Mouse (Mus musculus) MEL (cell line): ENCODE results near the gene Irf4. TPM values are rescaled to one million over a fixed set of nuclear protein-coding genes. Genes with fewer than 3 reads are reported as not detected.

Experiments used
- DNase-seq: peaks from one replicate; pipeline ENCODE4 v3.0.0; 2011; ENCODE audit warnings: low read depth, low spot score
- H3K27ac ChIP-seq: 2 replicates; pipeline ENCODE4 v1.5.1; 2012; ENCODE audit warnings: low read depth, mild to moderate bottlenecking, control low read depth, low read length, moderate library complexity; ENCODE audit not compliant: control insufficient read depth
- H3K27me3 ChIP-seq, 2 experiments: fragments of 150-350 bp in 1 of 2; sonication (generic) in 1 of 2; 2 replicates each; pipeline ENCODE4 v1.6.1; 2012; ENCODE audit warnings: low read length in 2 of 2, mild to moderate bottlenecking in 2 of 2, improper control_type of control experiment in 1 of 2, moderate library complexity in 1 of 2; ENCODE audit not compliant: insufficient read depth in 2 of 2, control insufficient read depth in 1 of 2
- H3K36me3 ChIP-seq, 2 experiments: 2 replicates each; pipeline ENCODE4 v1.6.1; 2012 to 2014; ENCODE audit warnings: low read length in 2 of 2, improper control_type of control experiment in 1 of 2, inconsistent platforms in 1 of 2, mild to moderate bottlenecking in 1 of 2; ENCODE audit not compliant: insufficient read depth in 2 of 2, control insufficient read depth in 1 of 2
- H3K4me1 ChIP-seq, 2 experiments: fragments of 150-350 bp in 1 of 2; sonication (generic) in 1 of 2; 2 replicates each; pipeline ENCODE4 v1.6.1; 2012; ENCODE audit warnings: low read length in 2 of 2, improper control_type of control experiment in 1 of 2, mild to moderate bottlenecking in 1 of 2; ENCODE audit not compliant: insufficient read depth in 2 of 2, control insufficient read depth in 1 of 2
- H3K4me3 ChIP-seq, 2 experiments: fragments of 150-350 bp in 1 of 2; sonication (generic) in 1 of 2; 2 replicates each; pipeline ENCODE4 v1.5.1; 2012; ENCODE audit warnings: low read depth in 2 of 2, low read length in 2 of 2, mild to moderate bottlenecking in 2 of 2, moderate library complexity in 2 of 2, control low read depth in 1 of 2, improper control_type of control experiment in 1 of 2; ENCODE audit not compliant: control insufficient read depth in 1 of 2, insufficient read depth in 1 of 2
- H3K79me2 ChIP-seq: 2 replicates; pipeline ENCODE4 v1.6.1; 2012; ENCODE audit warnings: mild to moderate bottlenecking, low read length, moderate library complexity; ENCODE audit not compliant: control insufficient read depth, poor library complexity, insufficient read depth
- H3K9ac ChIP-seq: 2 replicates; pipeline ENCODE4 v1.6.1; 2012; ENCODE audit warnings: low read depth, mild to moderate bottlenecking, control low read depth, low read length, moderate library complexity; ENCODE audit not compliant: control insufficient read depth, poor library complexity, severe bottlenecking
- H3K9me3 ChIP-seq: fragments of 150-350 bp; sonication (generic); replicated peaks from 2 replicates; pipeline ENCODE4 v1.6.1; 2012; ENCODE audit warnings: mild to moderate bottlenecking, low read length, improper control_type of control experiment, moderate library complexity; ENCODE audit not compliant: insufficient read depth
- BHLHE40 ChIP-seq: IDR thresholded peaks from 2 replicates; pipeline ENCODE4 v1.6.1; 2012; ENCODE audit warnings: low read depth, mild to moderate bottlenecking, inconsistent platforms, low read length, improper control_type of control experiment, borderline replicate concordance
- CTCF ChIP-seq, 3 experiments: IDR thresholded peaks in 2 of 3; conservative IDR thresholded peaks in 1 of 3; 2 replicates each; pipeline ENCODE4 v1.5.1; 2011 to 2012; ENCODE audit warnings: low read length in 3 of 3, low read depth in 2 of 3, mild to moderate bottlenecking in 2 of 3, improper control_type of control experiment in 1 of 3, inconsistent platforms in 1 of 3, mixed read lengths in 1 of 3, moderate library complexity in 1 of 3; ENCODE audit not compliant: control insufficient read depth in 1 of 3, insufficient read depth in 1 of 3, poor library complexity in 1 of 3, severe bottlenecking in 1 of 3
- E2F4 ChIP-seq: IDR thresholded peaks from 2 replicates; pipeline ENCODE4 v1.6.1; 2011; ENCODE audit warnings: low read depth, low read length, improper control_type of control experiment, borderline replicate concordance
- EP300 ChIP-seq, 2 experiments: IDR thresholded peaks; 2 replicates each; pipeline ENCODE4 v1.6.1; 2011; ENCODE audit warnings: improper control_type of control experiment in 2 of 2, low read length in 2 of 2, low read depth in 1 of 2, mild to moderate bottlenecking in 1 of 2
- ETS1 ChIP-seq: IDR thresholded peaks from 2 replicates; pipeline ENCODE4 v1.6.1; 2012; ENCODE audit warnings: low read depth, mild to moderate bottlenecking, inconsistent platforms, low read length, improper control_type of control experiment, moderate library complexity
- KAT2A ChIP-seq: conservative IDR thresholded peaks from 2 replicates; pipeline ENCODE4 v1.6.1; 2012; ENCODE audit warnings: low read depth, low read length, improper control_type of control experiment, inconsistent platforms
- MAFK ChIP-seq: IDR thresholded peaks from 2 replicates; pipeline ENCODE4 v1.6.1; 2011; ENCODE audit warnings: low read depth, mild to moderate bottlenecking, low read length, improper control_type of control experiment, borderline replicate concordance
- MAX ChIP-seq: IDR thresholded peaks from 2 replicates; pipeline ENCODE4 v1.6.1; 2011; ENCODE audit warnings: low read length, improper control_type of control experiment
- MAZ ChIP-seq: IDR thresholded peaks from 2 replicates; pipeline ENCODE4 v1.6.1; 2012; ENCODE audit warnings: low read depth, mild to moderate bottlenecking, inconsistent platforms, low read length, improper control_type of control experiment
- MEF2A ChIP-seq: IDR thresholded peaks from 2 replicates; pipeline ENCODE4 v1.6.1; 2014; ENCODE audit warnings: low read depth, mild to moderate bottlenecking, inconsistent platforms, low read length, improper control_type of control experiment; ENCODE audit not compliant: poor library complexity, insufficient replicate concordance, severe bottlenecking; ENCODE audit errors: extremely low read depth
- MXI1 ChIP-seq: IDR thresholded peaks from 2 replicates; pipeline ENCODE4 v1.6.1; 2011; ENCODE audit warnings: mild to moderate bottlenecking, low read depth, low read length, improper control_type of control experiment
- MYB ChIP-seq: IDR thresholded peaks from 2 replicates; pipeline ENCODE4 v1.6.1; 2011; ENCODE audit warnings: mild to moderate bottlenecking, low read depth, low read length, improper control_type of control experiment
- NELFE ChIP-seq: IDR thresholded peaks from 2 replicates; pipeline ENCODE4 v1.6.1; 2011; ENCODE audit warnings: low read depth, low read length, improper control_type of control experiment
- POLR2A ChIP-seq, 2 experiments: IDR thresholded peaks; 2 replicates each; pipeline ENCODE4 v1.6.1; 2011 to 2012; ENCODE audit warnings: low read length in 2 of 2, mild to moderate bottlenecking in 2 of 2, control low read depth in 1 of 2, improper control_type of control experiment in 1 of 2, low read depth in 1 of 2, moderate library complexity in 1 of 2; ENCODE audit not compliant: control insufficient read depth in 1 of 2, insufficient read depth in 1 of 2, poor library complexity in 1 of 2
- POLR2AphosphoS5 ChIP-seq: IDR thresholded peaks from 2 replicates; pipeline ENCODE4 v1.6.1; 2012; ENCODE audit warnings: low read depth, borderline replicate concordance, mild to moderate bottlenecking, inconsistent platforms, low read length, moderate library complexity, mixed read lengths
- RAD21 ChIP-seq: IDR thresholded peaks from 2 replicates; pipeline ENCODE4 v1.6.1; 2011; ENCODE audit warnings: mild to moderate bottlenecking, low read depth, low read length, improper control_type of control experiment
- RCOR1 ChIP-seq: IDR thresholded peaks from 2 replicates; pipeline ENCODE4 v1.6.1; 2012; ENCODE audit warnings: low read depth, mild to moderate bottlenecking, inconsistent platforms, low read length, improper control_type of control experiment
- SIN3A ChIP-seq: IDR thresholded peaks from 2 replicates; pipeline ENCODE4 v1.6.1; 2012; ENCODE audit warnings: low read length, improper control_type of control experiment, inconsistent platforms
- SMC3 ChIP-seq: IDR thresholded peaks from 2 replicates; pipeline ENCODE4 v1.6.1; 2011; ENCODE audit warnings: low read depth, low read length, improper control_type of control experiment
- TAL1 ChIP-seq: IDR thresholded peaks from 2 replicates; pipeline ENCODE4 v1.6.1; 2012; ENCODE audit warnings: mild to moderate bottlenecking, inconsistent platforms, low read length, moderate library complexity, mixed read lengths
- TBP ChIP-seq: IDR thresholded peaks from 2 replicates; pipeline ENCODE4 v1.8.0; 2011; ENCODE audit warnings: low read depth, low read length, improper control_type of control experiment
- TCF12 ChIP-seq: IDR thresholded peaks from 2 replicates; pipeline ENCODE4 v1.6.1; 2014; ENCODE audit warnings: low read depth, mild to moderate bottlenecking, inconsistent platforms, low read length, improper control_type of control experiment, moderate library complexity
- UBTF ChIP-seq: IDR thresholded peaks from 2 replicates; pipeline ENCODE4 v1.6.1; 2012; ENCODE audit warnings: low read depth, mild to moderate bottlenecking, inconsistent platforms, low read length, improper control_type of control experiment, moderate library complexity, borderline replicate concordance; ENCODE audit not compliant: insufficient read depth
- USF2 ChIP-seq, 2 experiments: IDR thresholded peaks; 2 replicates each; pipeline ENCODE4 v1.6.1; 2011 to 2012; ENCODE audit warnings: improper control_type of control experiment in 2 of 2, low read length in 2 of 2, borderline replicate concordance in 1 of 2, inconsistent platforms in 1 of 2, low read depth in 1 of 2, mild to moderate bottlenecking in 1 of 2; ENCODE audit not compliant: insufficient read depth in 1 of 2
- ZC3H11A ChIP-seq: IDR thresholded peaks from 2 replicates; pipeline ENCODE4 v1.6.1; 2012; ENCODE audit warnings: low read depth, mild to moderate bottlenecking, inconsistent platforms, low read length, improper control_type of control experiment
- ZKSCAN1 ChIP-seq: IDR thresholded peaks from 2 replicates; pipeline ENCODE4 v1.6.1; 2012; ENCODE audit warnings: low read depth, mild to moderate bottlenecking, inconsistent platforms, low read length, improper control_type of control experiment, moderate library complexity
- ZMIZ1 ChIP-seq: IDR thresholded peaks from 2 replicates; pipeline ENCODE4 v1.6.1; 2012; ENCODE audit warnings: low read depth, mild to moderate bottlenecking, inconsistent platforms, low read length, improper control_type of control experiment, moderate library complexity
- ZNF384 ChIP-seq: IDR thresholded peaks from 2 replicates; pipeline ENCODE4 v1.6.1; 2012; ENCODE audit warnings: low read depth, mild to moderate bottlenecking, inconsistent platforms, low read length, improper control_type of control experiment
- polyA plus RNA-seq, 2 experiments: library from polyadenylated mRNA; stranded (reverse) in 1 of 2; unstranded in 1 of 2; fragments of >175 nt in 1 of 2; fragments of >200 nt in 1 of 2; gene quantifications; 2 replicates each; pipeline versions ENCODE4 v1.2.1 to v1.2.4; 2012; ENCODE audit warnings: low replicate concordance in 2 of 2, low read depth in 1 of 2; ENCODE audit not compliant: insufficient read length in 2 of 2, insufficient read depth in 1 of 2, missing spikeins in 1 of 2
- total RNA-seq: library from RNA; depleted of rRNA; stranded (reverse); fragments of 300-350 nt; gene quantifications from 2 replicates; pipeline ENCODE4 v1.2.3, GENCODE M21; 2012

Irf4 gene
- total and polyA plus RNA-seq, 3 experiments, result not detected

DNA sequence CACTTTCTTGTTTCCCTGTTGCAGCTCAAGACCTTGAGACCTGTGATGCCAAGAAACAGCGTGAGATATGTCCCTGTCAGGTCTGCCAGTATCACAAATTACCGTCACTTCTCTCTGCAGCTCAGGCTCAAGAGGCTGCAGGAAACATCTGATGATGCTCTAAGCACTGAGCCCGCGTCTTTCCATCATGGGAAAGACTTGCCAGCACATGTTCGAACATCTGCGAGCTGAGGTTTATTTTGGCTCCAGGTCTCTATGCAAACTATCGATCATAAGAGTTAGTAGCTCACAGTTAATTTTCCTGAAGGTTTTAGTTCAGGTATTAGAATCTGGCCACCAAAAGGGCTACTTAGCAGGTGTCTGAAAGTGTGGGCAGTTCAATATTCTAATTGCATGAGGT lies 34.0 kb upstream of the Irf4 start:
- no peak overlapping the region for H3K9ac ChIP-seq
- DNase-seq, result no peak
- H3K27me3 ChIP-seq, result no peaks in the 10 kb centered on the region
- no peaks in the 10 kb centered on the region for H3K9me3 ChIP-seq
- no peaks in the 10 kb centered on the region for H3K36me3 ChIP-seq
- no peak overlapping the region for H3K27ac ChIP-seq
- no peak overlapping the region for H3K4me3 ChIP-seq
- no peaks in the 10 kb centered on the region for H3K4me1 ChIP-seq
- no peak for TF ChIP-seq UBTF
- no peak for TF ChIP-seq E2F4
- no peak for TF ChIP-seq POLR2AphosphoS5
- TF ChIP-seq BHLHE40, result no peak
- no peak for TF ChIP-seq KAT2A
- no peak for TF ChIP-seq USF2 (IDR thresholded peaks at IDR 0.05; ENCODE audit: borderline replicate concordance in 1 of 2, insufficient read depth in 1 of 2, low read depth in 1 of 2, low read length in 2 of 2)
- no peak for TF ChIP-seq MEF2A
- no peak for TF ChIP-seq NELFE
- no peak for TF ChIP-seq POLR2A (IDR thresholded peaks at IDR 0.05; ENCODE audit: control insufficient read depth in 1 of 2, insufficient read depth in 1 of 2, low read depth in 1 of 2, low read length in 2 of 2, poor library complexity in 1 of 2)
- TF ChIP-seq EP300 (IDR thresholded peaks at IDR 0.05; ENCODE audit: low read depth in 1 of 2, low read length in 2 of 2), result no peak
- TF ChIP-seq MAZ, result no peak
- TF ChIP-seq ETS1, result no peak
- no peak for TF ChIP-seq MYB
- no peak for TF ChIP-seq RCOR1
- no peak for TF ChIP-seq TCF12
- no peak for TF ChIP-seq SMC3
- no peak for TF ChIP-seq MAX
- no peak for TF ChIP-seq CTCF (IDR thresholded peaks at IDR 0.05 in 2 of 3, conservative IDR thresholded peaks at IDR 0.05 in 1 of 3; ENCODE audit: control insufficient read depth in 1 of 3, insufficient read depth in 1 of 3, low read depth in 2 of 3, low read length in 3 of 3, poor library complexity in 1 of 3, severe bottlenecking in 1 of 3)
- no peak for TF ChIP-seq TAL1
- TF ChIP-seq ZMIZ1, result no peak
- no peaks in the 10 kb centered on the region for H3K79me2 ChIP-seq

DNA sequence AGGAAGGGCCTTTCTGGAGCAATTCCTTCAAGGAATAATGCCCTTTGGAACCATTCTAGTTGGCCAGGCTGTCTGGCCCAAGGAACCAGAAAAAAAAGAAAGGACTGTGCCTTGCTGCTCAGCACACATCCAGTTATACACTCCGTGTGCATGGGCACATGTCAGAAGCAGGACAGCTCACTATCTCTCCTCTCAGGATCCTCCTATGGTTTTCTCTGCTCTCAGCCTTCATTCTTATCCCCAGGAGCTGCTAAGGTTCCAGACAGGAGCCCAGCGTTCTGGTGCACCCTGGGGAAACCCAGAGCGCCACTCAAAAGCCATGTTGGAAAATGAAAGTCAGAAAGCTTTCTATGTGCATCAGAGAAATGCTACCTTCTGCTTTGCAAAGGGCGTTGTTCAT lies 33.5 kb upstream of the Irf4 start:
- DNase-seq, result no peak
- Histone ChIP-seq H3K36me3 (no peaks in the 10 kb centered on the region), H3K9ac (no peak overlapping the region), H3K27me3 (no peaks in the 10 kb centered on the region), H3K9me3 (no peaks in the 10 kb centered on the region), H3K4me3 (no peak overlapping the region), H3K4me1 (no peaks in the 10 kb centered on the region), H3K27ac (no peak overlapping the region), H3K79me2 (no peaks in the 10 kb centered on the region)
- TF ChIP-seq E2F4 (no peak), POLR2A (IDR thresholded peaks at IDR 0.05; ENCODE audit: control insufficient read depth in 1 of 2, insufficient read depth in 1 of 2, low read depth in 1 of 2, low read length in 2 of 2, poor library complexity in 1 of 2) (no peak), TBP (no peak), MAFK (no peak), EP300 (IDR thresholded peaks at IDR 0.05; ENCODE audit: low read depth in 1 of 2, low read length in 2 of 2) (no peak), ETS1 (no peak), MAZ (no peak), SIN3A (no peak), MXI1 (no peak), ZNF384 (no peak), RAD21 (no peak), ZC3H11A (no peak), TAL1 (no peak), ZKSCAN1 (no peak), POLR2AphosphoS5 (no peak)
